Mouse (Mus musculus): ENCODE data around the gene Mrpl2.

Mrpl2 gene

DNA sequence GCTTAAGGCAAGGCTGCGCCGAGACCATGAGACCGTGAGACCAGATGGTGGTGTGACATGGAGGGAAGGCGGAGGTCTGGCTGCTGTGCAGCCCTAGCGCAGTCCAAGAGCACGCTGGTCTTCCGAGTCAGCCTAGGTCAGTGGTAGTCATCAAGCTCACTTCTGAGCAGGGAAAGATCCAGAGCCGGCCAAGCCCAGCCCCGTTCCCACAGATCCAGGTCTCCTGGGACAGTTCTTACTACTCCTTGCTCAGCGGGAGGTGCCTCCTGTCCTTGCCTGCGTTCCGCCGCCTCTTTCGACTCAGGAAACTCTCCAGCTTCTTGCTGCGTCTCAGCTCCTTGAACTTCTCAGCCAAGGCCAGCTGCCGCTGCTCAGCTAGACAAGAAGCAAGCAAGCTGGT, 21.7 kb downstream of the Mrpl2 start:
- no peak for DNase-seq (ENCODE audit: low read depth)

DNA sequence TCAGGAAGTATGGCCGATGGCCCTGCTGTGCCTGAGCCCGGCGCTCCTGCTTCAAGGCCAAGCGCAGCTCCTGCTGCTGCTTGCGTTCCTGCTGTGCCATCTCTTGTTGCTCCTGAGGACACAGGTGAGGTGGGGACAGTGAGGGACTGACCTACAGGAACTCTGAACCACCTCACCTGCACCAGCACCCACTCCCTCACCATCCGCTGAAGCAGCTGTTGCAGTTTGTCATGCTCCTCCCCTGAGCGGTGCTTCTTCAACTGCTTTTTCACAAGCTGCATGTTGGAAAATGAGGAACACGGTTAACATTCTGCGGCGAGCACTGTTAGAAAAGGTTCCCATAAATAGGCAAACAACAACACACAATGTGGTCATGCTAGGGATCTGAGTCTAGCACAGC, 23.9 kb downstream of the Mrpl2 start:
- DNase-seq (ENCODE audit: low read depth) = no peak

DNA sequence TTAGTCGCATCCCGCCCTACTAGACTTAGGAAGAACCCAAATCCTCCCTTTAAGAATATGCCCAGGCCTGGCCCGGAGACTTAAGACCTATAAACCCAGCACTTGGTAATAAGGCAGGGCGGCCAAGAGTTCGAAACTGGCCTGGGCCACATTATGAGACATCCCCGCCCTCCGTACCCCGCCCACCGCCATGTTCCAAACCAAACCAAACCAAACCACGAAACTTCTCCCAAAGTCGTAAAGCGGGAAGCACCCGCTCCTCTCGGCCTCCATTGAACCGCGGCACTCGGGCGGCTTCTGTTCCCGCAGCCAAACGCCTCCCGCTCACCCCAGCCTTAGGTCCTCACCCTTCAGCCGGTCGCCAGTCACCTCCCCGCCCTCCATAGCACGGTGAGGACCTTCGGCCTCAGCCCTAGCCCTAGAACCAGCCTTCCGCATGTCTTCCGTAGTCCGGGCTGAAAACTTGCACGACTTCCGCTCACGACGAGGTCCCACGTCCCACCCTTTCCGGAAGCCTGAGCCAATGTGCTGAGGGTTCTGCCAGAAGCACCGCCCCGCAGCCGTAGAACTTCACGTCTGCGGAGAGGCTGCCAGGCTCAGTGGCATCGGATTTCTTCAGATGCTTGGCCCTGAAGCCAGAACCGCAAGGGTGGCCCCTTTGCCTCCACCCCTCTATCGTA, 28.0 kb downstream of the Mrpl2 start, which contains the start of gene Rrp36:
TSS of gene Rrp36 (minus strand) at position 503 of the 680 bp plus-strand sequence.
- peak; percentile 91 for DNase-seq (ENCODE audit: low read depth)

DNA sequence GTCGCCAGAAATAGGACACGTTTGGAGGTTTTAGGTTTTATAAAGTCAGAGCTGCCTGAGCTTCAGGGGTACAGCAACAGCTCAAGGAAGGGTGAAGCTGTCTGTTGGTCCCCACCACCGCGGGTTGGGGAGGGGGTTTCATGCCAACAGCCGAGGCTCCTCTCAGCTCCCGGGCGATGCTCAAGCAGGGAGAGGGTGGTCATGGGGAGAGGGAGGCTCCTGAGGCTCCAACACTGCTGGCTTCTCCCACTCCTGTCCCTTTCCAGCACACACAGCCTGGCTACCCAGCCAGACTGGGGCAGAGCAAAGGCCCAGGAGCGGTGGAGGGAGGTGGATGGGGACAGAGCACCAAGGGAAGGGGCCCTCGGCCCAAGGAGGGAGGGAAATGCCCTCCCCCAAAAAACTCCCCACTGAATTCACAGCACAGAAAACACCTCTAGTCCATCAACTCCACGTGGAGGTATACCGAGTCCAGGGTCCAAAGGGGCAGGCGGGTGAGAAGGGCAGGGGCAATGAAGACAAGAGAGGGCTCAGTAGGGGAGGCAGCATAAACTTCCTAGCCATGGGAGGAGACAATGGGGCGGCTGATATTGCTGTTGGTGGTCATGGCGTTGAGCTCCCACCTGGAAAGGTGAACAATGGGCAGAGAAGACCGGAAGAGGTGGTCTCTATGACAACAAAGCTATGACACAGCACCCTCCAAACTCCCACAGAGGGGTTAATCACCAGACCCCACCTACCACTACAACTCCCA, 28.7 kb downstream of the Mrpl2 start:
- no peak for DNase-seq (ENCODE audit: low read depth)

DNA sequence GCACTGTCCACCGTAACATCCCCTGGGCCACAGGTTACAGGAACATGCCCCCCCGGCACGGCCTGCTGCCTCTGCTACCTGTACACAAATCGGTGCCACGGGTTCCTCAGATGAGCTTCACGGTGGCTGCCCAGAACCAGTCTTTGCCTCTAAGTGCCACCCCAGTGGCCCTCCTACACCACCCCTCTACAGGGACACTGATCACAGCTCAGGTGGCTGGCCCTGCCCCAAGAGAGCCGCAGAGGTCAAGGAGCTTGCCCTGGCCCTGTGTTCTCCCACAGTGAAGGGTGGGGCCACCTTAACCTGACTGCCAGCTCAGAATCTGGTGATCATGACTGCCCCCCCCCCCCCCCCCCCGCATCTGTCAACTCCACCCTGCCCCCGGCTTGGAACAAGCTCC, 32.4 kb downstream of the Mrpl2 start, which contains the start of gene Mea1:
TSS of gene Mea1 (plus strand) at position 378 of the 400 bp plus-strand sequence.
- no peak for DNase-seq (ENCODE audit: low read depth)

DNA sequence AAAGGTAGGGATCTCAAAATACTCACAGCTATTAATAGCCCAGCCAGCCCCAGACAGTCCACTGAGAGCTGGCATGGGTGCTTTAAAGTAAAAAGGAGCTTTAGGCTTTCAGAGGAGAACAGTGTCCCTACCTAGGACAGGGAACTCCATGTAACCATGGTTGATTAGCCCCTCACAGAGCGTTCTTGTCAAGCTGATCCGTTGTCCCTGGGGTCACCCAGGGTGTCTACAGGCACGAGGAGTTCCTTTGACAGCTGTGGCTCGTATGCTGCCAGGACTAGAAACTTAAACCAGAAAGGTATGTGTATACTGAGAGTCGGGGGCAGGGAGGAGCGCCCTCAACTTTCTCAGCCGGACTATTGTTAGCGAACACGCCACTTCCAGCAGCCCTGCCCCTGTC, 32.9 kb downstream of the Mrpl2 start:
- DNase-seq (ENCODE audit: low read depth) = no peak

DNA sequence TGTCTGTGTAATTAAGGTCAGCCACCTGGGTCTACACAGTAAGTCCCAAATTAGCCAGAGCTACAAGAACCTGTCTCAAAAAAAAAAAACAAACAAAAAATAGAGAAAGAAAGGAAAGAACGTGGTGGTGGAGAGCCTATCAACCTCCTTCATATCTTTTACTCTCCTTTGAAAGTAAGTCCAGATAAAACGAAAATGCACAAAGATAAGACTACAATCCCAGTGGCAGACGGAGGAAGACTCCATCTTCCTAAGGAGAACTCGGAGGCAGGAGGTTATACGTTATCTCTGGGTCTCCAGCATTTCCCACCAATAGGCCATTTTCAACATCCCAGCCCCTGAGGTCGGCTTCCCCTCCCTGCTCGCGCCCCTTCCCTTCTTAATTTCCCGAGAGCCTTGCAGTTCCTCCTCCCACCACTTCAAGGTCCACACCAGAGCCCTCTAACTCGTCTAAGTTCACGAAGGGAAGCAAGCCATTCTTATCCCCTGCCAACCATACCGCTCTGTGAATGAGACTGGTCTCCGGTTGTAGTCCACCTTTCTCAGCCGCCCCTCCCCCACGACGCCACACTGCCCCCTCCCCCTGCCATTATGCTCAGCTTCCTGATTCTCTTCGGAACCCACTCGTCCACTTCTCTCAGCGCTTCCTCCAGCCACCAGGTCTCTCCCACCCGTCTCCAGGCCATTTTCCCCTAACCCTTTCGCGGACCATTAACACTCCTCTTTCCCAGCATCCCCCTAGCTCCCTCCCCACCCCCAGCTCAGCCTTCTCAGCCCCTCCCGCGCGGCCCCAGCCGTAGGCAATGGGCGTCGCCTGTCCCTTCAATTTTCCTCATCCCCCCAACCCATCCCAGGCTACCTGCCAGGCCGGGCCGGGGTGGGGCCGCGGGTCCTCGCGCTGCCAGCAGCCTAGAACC, 34.1 kb downstream of the Mrpl2 start:
- peak; percentile 62 for DNase-seq (ENCODE audit: low read depth)

DNA sequence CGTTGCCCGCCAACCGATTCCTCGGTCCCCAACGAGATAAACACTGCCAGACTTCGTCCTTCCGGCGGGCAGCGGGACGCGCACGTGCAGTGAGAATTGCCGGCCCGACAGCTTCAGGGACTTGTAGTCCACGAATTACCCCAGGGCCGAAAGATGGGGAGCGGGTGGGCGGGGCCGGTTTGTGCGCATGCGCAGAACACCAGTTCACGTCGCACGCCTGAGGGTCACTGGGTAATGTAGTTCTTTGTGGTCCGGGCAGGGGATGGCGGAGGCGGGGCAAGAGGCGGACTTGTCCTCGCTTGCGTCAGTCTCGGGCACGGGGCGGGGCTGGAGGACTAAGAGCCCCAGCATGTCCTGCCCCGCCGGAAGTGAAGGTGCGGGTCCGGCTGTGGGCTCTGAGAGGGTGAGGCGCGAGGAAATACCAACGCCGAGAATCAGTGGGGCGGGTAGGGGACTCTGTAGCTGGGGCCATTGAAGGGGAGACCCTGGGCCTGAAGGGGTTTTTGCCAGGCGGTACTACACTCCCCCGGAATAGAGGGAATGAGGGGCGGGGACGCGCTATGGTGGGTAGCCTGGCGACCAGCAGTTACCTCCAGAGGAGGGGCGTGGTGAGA, 34.8 kb downstream of the Mrpl2 start, which contains the start of gene Klhdc3:
TSS of gene Klhdc3 (minus strand) at position 155 of the 614 bp plus-strand sequence.
- peak; percentile 98 for DNase-seq (ENCODE audit: low read depth)

DNA sequence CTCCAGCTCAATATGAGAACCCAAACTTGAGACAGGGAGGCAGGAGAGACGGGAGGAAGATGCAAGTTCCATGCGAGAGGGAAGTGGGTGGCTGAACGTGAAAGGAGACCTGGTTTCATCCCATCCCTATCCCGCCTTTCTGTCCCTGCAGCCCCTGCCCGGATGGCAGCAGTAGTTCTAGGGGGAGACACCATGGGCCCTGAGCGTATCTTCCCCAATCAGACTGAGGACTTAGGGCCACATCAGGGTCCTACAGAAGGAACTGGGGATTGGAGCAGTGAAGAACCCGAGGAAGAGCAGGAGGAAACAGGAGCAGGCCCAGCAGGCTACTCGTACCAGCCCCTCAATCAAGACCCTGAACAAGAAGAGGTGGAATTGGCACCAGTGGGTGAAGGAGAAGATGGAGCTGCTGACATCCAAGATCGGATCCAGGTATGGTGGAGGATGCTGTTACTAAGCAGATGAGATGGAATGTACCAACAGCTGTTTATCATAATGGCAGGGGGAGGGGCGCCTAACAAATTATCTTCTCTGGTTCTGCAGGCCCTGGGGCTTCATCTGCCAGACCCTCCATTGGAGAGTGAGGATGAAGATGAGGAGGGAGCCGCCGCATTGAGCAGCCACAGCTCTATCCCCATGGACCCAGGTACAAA, 35.6 kb downstream of the Mrpl2 start:
- peak; percentile 30 for DNase-seq (ENCODE audit: low read depth)

DNA sequence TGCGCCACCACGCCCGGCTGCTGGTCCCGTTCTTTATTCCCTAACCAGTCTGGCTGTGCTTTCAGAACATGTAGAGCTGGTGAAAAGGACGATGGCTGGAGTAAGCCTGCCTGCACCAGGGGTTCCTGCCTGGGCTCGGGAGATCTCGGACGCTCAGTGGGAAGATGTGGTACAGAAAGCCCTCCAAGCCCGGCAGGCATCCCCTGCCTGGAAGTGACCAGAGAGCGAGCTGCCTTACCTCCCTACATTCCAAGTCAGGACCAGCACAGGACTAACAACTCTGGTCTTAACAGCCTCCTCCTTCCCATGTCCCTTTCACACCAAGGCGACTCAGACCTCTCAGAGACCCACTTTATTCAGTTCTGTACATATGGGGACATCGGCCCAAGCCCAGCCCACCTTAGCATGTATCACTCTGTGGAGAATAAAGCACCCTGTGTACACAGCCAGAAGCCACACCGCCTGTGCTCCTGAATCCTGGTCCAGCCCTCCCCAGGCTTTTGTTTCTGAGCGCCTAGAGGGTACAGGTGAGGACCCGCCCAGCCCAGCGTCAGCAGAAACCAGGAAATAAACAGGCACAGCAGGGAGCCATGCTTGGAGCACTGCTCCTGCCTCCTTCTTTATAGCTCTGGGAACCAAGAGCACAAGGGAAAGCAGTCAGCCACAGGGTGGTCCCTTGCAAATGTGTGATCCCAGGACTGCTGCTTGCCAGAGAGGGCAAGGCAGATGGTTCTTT, 36.8 kb downstream of the Mrpl2 start:
- DNase-seq (ENCODE audit: low read depth) = no peak

DNA sequence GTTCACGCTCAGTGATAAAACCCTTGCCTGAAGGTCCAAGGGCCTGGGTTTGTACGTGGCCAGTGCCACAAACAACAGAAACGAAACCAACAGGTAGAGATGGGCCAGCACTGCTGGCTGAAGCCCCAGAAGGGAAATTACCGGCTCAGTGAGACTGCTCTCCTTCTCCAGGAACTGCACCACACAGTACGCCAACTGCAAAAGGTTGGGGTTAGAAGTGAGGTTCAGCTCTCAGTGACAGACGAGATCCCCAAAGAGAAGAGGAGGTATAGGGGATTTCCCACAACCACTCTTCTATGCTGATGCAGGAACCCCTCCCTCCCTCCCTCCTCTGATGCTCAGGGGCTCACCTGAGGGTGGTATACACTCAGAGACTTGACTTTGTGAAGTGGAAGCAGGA, 39.9 kb downstream of the Mrpl2 start:
- DNase-seq (ENCODE audit: low read depth) = no peak

DNA sequence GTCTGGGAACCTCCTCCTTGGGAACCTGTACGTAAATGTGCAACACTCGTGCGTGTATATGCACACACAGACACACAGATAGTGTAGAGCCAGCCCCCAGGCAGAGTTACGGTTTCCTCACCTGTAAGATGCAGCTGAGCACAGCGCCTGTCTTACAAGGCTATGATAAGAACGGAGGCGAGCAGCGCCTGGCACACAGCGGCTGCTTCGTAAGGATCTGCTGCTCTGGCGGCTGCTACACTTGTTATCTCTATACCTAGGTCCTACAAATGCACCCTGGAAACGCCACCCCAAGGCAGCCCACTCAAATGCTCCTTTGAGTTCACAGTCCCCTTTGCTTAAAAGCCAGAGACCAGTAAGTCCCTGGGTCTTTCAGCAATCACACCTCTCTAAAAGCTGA, 44.6 kb downstream of the Mrpl2 start:
- DNase-seq (ENCODE audit: low read depth) = no peak

DNA sequence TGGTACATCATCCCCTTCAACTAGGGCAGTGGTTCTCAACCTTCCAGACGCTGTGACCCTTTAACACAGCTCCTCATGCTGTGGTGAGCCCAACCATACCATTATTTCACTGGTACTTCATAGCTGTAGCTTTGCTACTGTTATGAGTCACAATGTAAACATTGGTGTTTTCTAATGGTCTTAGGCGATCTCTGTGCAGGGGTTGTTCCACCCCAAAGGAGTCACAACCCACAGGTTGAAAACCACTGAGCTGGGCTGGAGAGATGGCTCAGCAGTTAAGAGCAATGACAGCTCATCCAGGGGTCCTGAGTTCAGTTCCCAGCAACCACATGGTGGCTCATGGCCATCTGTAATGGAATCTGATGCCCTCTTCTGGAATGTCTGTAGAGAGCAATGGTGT, 45.4 kb downstream of the Mrpl2 start:
- no peak for DNase-seq (ENCODE audit: low read depth)

DNA sequence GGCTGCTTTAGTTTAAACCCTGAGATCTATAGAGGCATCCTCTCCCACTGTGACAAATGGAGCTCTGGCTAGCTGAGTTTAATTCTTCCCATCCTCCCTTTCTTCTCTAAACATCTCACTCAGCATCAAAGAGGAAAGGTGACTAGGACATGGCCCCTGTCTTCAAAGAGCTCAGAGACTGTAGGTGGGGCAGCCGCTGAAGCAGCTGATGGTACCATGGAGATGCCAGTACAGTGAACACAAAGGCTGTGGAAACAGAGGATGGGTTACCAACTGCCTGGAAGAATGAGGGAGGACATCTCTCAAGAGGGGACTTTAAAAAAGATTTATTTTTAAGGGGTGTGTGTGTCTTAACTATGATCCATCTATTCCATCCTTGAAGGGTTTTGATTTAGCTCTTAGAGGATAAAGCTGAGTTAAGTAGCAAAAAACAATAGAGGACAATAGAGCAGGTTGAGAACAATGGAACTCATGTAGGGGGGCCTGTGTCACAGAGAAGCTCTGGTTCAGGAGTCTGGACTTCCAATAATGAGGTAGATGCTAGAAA, 48.6 kb downstream of the Mrpl2 start:
- no peak for DNase-seq (ENCODE audit: low read depth)

DNA sequence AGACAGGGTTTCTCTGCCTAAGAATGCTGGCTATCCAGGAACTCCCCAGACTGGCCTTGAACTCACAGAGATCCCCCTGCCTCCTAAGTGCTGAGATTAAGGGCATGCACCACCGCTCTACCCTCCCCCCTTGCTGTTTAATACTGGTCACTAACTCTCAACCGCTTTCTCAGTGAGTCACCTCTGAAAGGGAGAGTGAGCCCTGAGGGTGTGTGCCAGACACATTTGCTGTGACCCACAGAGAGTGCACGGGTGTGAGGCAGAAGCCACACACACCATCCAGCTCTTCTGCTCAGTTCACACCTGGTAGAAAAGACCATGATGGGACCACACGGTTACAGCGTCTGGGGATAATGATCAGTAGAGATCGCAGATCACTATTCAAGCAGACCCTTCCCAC, 52.5 kb downstream of the Mrpl2 start:
- no peak for DNase-seq (ENCODE audit: low read depth)

DNA sequence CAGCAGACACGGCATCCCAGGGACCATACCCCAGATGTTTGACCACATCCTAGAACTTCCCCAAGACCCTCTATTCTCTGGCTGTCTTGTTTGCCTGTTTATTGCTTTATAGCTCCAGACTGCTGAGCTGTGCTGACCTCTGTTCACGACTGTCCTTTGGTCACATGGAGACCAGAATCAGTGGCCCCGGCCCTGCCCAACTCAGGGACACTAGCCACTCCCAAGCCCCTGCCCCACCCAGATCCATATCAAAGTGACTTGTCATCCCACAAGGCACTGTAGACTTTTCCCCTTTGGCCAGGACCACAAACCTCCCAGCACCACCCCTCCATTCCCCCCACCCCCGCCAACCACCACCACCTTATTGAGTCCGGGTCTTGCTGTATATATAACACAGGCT, 53.2 kb downstream of the Mrpl2 start:
- DNase-seq (ENCODE audit: low read depth) = no peak

Data from naive thymus-derived CD4-positive, alpha-beta T cell, adult 2 months (primary cell).